Mouse (Mus musculus) heart, adult 2 months (tissue): Measurements from ENCODE around the gene Erc2.

ENCODE experiments used
- CTCF ChIP-seq: fragments of 200-600 bp; IDR thresholded peaks from 2 replicates; pipeline ENCODE4 v1.8.1; 2022; ENCODE audit warnings: antibody characterized with exemption, mild to moderate bottlenecking, moderate library complexity
- EP300 ChIP-seq: fragments of 200-500 bp; IDR thresholded peaks from 2 replicates; pipeline ENCODE4 v1.6.1; 2011; ENCODE audit warnings: low read depth, low read length, control low read depth; ENCODE audit not compliant: insufficient read depth
- POLR2A ChIP-seq: fragments of 200-500 bp; IDR thresholded peaks from 2 replicates; pipeline ENCODE4 v1.6.1; 2011; ENCODE audit warnings: mild to moderate bottlenecking, low read depth, low read length, control low read depth; ENCODE audit not compliant: insufficient read depth

DNA sequence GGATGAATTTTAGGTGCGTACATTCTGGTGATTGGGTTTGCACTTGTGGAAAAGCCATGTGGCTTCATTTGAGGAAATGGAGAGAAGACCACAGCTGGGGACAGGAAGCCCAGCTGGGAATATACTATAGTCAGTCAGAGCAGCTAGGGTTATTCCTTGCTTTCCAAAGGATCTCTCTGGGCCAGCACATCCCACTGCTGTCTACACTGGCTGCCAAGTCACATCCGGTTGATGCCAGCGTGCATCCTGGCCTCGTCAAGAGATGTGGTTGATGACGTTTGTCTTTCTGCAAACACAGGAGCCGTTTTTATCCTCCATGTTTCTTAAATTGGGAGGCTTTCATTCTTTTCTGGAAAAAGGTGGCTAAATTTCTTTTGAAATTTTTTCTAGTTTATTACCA is 603.3 kb downstream of the Erc2 start:
- TF ChIP-seq EP300 (no peak), POLR2A (no peak), CTCF (no peak)
